ENCODE assay signal across 9 mouse cellular contexts in genomic region chr12:33592431-33592911, GRCm38 (mm10).
DNase-seq lines count a peak whose midpoint lies in the region; ATAC-seq lines count a peak whose summit lies in the region.
"Had no signal": no experiment of that assay in that cellular context is flagged by ENCODE, and none has a peak within 500 bp of the region (broad histone marks: within the 10 kb centered on the region; RNA-seq: fewer than 3 reads in every experiment).

No protein-coding gene starts in this region.

- H3K4me1 ChIP-seq in kidney, embryonic 15.5 days, result peaks cover 18% of the 10 kb centered on the region
- peaks cover 10% of the 10 kb centered on the region for H3K4me1 ChIP-seq in embryonic facial prominence, embryonic 12.5 days
- peaks cover 8% of the 10 kb centered on the region; the same call in 1 of the 2 replicates for H3K4me1 ChIP-seq in intestine, embryonic 15.5 days (replicated peaks)
- H3K4me1 ChIP-seq in neural tube, embryonic 12.5 days, result peaks cover 3% of the 10 kb centered on the region; the same call in 1 of the 2 replicates

- 6% methylated on average over 6 of the region's 6 CpGs for WGBS in kidney, embryonic 15.5 days
- 13% methylated on average over 6 of the region's 6 CpGs for WGBS in embryonic facial prominence, embryonic 12.5 days
- WGBS in intestine, embryonic 15.5 days, result 13% methylated on average over 6 of the region's 6 CpGs
- WGBS in neural tube, embryonic 12.5 days, result 23% methylated on average over 6 of the region's 6 CpGs

- H3K4me3 ChIP-seq in kidney, embryonic 15.5 days (replicated peaks), result peak overlapping the region; percentile 27
- H3K4me3 ChIP-seq in embryonic facial prominence, embryonic 12.5 days, result no peak overlapping the region
- no peak overlapping the region for H3K4me3 ChIP-seq in intestine, embryonic 15.5 days (replicated peaks)
- H3K4me3 ChIP-seq in neural tube, embryonic 12.5 days, result no peak overlapping the region

- DNase-seq in kidney, postnatal 10 days, result no peak
- no peak for DNase-seq in ovary, adult 18-20 months (ENCODE audit: low spot score)
- DNase-seq: kidney, adult 2 months had no signal

- no peaks in the 10 kb centered on the region for H3K27me3 ChIP-seq in kidney, embryonic 15.5 days
- H3K27me3 ChIP-seq in embryonic facial prominence, embryonic 12.5 days, result no peaks in the 10 kb centered on the region
- no peaks in the 10 kb centered on the region for H3K27me3 ChIP-seq in intestine, embryonic 15.5 days (replicated peaks)
- no peaks in the 10 kb centered on the region for H3K27me3 ChIP-seq in neural tube, embryonic 12.5 days (replicated peaks)

- no peaks in the 10 kb centered on the region for H3K9me3 ChIP-seq in kidney, embryonic 15.5 days (replicated peaks)
- no peaks in the 10 kb centered on the region for H3K9me3 ChIP-seq in embryonic facial prominence, embryonic 12.5 days
- no peaks in the 10 kb centered on the region for H3K9me3 ChIP-seq in intestine, embryonic 15.5 days
- H3K9me3 ChIP-seq in neural tube, embryonic 12.5 days, result no peaks in the 10 kb centered on the region

- peak overlapping the region; percentile 60 for H3K4me2 ChIP-seq in kidney, embryonic 15.5 days
- H3K4me2 ChIP-seq in embryonic facial prominence, embryonic 12.5 days (replicated peaks), result peak overlapping the region; percentile 23
- peak overlapping the region; percentile 52 for H3K4me2 ChIP-seq in intestine, embryonic 15.5 days (replicated peaks)
- peak overlapping the region; percentile 27 for H3K4me2 ChIP-seq in neural tube, embryonic 12.5 days (replicated peaks)

- H3K36me3 ChIP-seq in kidney, embryonic 15.5 days, result no peaks in the 10 kb centered on the region
- H3K36me3 ChIP-seq in embryonic facial prominence, embryonic 12.5 days, result no peaks in the 10 kb centered on the region
- H3K36me3 ChIP-seq in intestine, embryonic 15.5 days, result no peaks in the 10 kb centered on the region
- no peaks in the 10 kb centered on the region for H3K36me3 ChIP-seq in neural tube, embryonic 12.5 days

- no peak overlapping the region for H3K9ac ChIP-seq in kidney, embryonic 15.5 days
- no peak overlapping the region for H3K9ac ChIP-seq in embryonic facial prominence, embryonic 12.5 days
- H3K9ac ChIP-seq in intestine, embryonic 15.5 days, result no peak overlapping the region
- no peak overlapping the region for H3K9ac ChIP-seq in neural tube, embryonic 12.5 days

- ATAC-seq in kidney, embryonic 15.5 days (replicated peaks; ENCODE audit: low FRiP score), result peak; percentile 89
- ATAC-seq in embryonic facial prominence, embryonic 12.5 days (ENCODE audit: insufficient number of reproducible peaks, insufficient read depth, low FRiP score, low TSS enrichment), result no peak
- peak; percentile 55 for ATAC-seq in intestine, embryonic 15.5 days
- 0 out of 2 replicates have a peak, but pooled peaks have one; percentile 37 for ATAC-seq in neural tube, embryonic 12.5 days (ENCODE audit: low FRiP score, low read depth)
- ATAC-seq in activated CD4-positive, CD25-positive, alpha-beta regulatory T cell, adult 4 months, result no peak
- ATAC-seq in megakaryocyte progenitor cell, adult 5-6 weeks (replicated peaks; ENCODE audit: poor library complexity), result no peak

- peak overlapping the region; percentile 76 for H3K27ac ChIP-seq in kidney, embryonic 15.5 days
- H3K27ac ChIP-seq in embryonic facial prominence, embryonic 12.5 days, result peak overlapping the region; percentile 61
- H3K27ac ChIP-seq in intestine, embryonic 15.5 days, result no peak overlapping the region
- H3K27ac ChIP-seq in neural tube, embryonic 12.5 days, result no peak overlapping the region

Comparison
In these comparisons a context has a peak if more than half of its experiments do, and no peak if none do; other contexts are left out.
1. ATAC-seq: peak in kidney, embryonic 15.5 days (single experiment), intestine, embryonic 15.5 days (single experiment) and neural tube, embryonic 12.5 days (single experiment); none in embryonic facial prominence, embryonic 12.5 days (single experiment), activated CD4-positive, CD25-positive, alpha-beta regulatory T cell, adult 4 months (single experiment) and megakaryocyte progenitor cell, adult 5-6 weeks (single experiment).
2. H3K27ac ChIP-seq: peak in kidney, embryonic 15.5 days (single experiment) and embryonic facial prominence, embryonic 12.5 days (single experiment); none in intestine, embryonic 15.5 days (single experiment) and neural tube, embryonic 12.5 days (single experiment).
3. Peak in every context shown above with its lines, with median percentiles within 50 percentile points of each other: H3K4me2 ChIP-seq.